Mouse (Mus musculus) adrenal gland, adult 10 weeks (tissue): Measurements from ENCODE around the gene Ciapin1. TPM values are rescaled to one million over a fixed set of nuclear protein-coding genes. Genes with fewer than 3 reads are reported as not detected.

ENCODE experiments used
- polyA plus RNA-seq: library from polyadenylated mRNA; stranded (reverse); fragments of 350-450 nt; fragmentation: Illumina TruSeq; extraction: RNeasy Lipid Tissue Mini Kit (QIAGEN cat#74804); gene quantifications from one replicate; pipeline ENCODE4 v1.2.3, GENCODE M21; 2014; ENCODE audit warnings: low read depth, low replicate concordance

The Ciapin1 gene
- polyA plus RNA-seq, result 6.9 TPM

DNA sequence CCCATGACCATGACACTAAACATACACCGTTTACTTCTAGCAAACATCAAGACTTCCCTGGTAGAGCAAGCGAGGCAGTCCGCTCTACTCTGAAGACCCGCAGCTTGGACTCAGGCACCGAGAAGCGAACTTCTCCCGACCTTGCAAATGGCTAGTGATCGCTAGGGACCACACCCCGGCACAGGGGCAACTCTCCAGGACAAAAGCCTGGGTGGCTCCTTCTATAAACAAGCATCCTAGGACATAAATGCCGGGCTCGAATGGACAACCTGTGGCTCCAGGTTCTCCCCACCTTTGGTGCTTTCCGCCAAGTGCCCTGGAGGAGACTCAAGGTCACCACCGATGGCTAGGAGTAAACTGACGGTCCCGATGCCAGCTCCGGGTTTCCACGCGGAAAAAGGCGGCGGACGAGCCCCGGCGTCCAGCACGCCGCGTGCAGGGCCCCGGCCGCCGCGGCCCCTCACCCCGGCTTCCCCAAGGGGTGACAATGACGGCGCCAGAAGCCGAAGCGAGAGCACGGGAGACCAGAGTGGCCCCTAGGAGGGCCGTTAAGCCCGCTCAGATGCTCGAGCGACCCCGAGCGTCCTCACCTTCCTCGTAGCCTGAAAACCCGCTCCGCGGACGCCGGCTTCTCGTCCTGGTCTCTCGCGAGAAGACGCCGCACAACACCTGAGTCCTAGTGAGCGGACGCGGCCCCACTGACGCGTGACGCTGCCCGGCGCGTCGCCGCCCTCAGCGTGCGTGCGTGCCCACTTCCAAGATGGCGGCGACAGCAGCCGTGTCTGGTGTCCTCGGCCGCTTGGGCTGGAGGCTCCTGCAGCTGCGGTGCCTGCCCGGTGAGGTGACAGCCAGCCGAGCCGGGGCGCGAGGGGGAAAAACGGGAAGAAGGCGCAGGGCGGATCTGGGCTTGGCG, at the start of gene Ciapin1, which contains the start of gene Coq9:
Gene Ciapin1 (minus strand): TSS at position 697 of the 913 bp plus-strand sequence.
Gene Coq9 (plus strand): TSS at position 660 of the 913 bp plus-strand sequence.

GRCm38 (mm10) chr8:94876197-94876730, 38.1 kb upstream of the Ciapin1 start, which contains the start of gene Dok4:
Gene Dok4, minus strand, starts transcription at chr8:94876330.

GRCm38 (mm10) chr8:94857346-94858173, 19.4 kb upstream of the Ciapin1 start, which contains the start of gene Polr2c:
Gene Polr2c, plus strand, starts transcription at chr8:94857450.

GRCm38 (mm10) chr8:94810153-94810552, 28.0 kb downstream of the Ciapin1 start, which contains the start of gene Ccl17:
Gene Ccl17, plus strand, starts transcription at chr8:94810453.

GRCm38 (mm10) chr8:94771941-94772670, 66.1 kb downstream of the Ciapin1 start, which contains the start of gene Cx3cl1:
Gene Cx3cl1, plus strand, starts transcription at chr8:94772009.

Other genes starting within 250 kb of the Ciapin1 start
- gene Rspry1, start 236.4 kb downstream of the Ciapin1 start, polyA plus RNA-seq, result 47.7 TPM
- gene Fam192a, start 236.4 kb downstream of the Ciapin1 start, polyA plus RNA-seq, result 66.5 TPM
- gene Arl2bp, start 171.8 kb downstream of the Ciapin1 start, polyA plus RNA-seq, result 303 TPM
- not detected for gene Pllp, start 142.1 kb downstream of the Ciapin1 start, polyA plus RNA-seq
- not detected for gene Ccl22, start 92.8 kb downstream of the Ciapin1 start, polyA plus RNA-seq
- 2.1 TPM for gene Cx3cl1, start 66.3 kb downstream of the Ciapin1 start, polyA plus RNA-seq
- gene Ccl17, start 27.9 kb downstream of the Ciapin1 start, polyA plus RNA-seq, result not detected
- 23.5 TPM for gene Coq9, start within 50 bp of the Ciapin1 start, polyA plus RNA-seq
- 6.4 TPM for gene Polr2c, start 19.1 kb upstream of the Ciapin1 start, polyA plus RNA-seq
- 1.5 TPM for gene Dok4, start 38.0 kb upstream of the Ciapin1 start, polyA plus RNA-seq
- gene Ccdc102a, start 79.7 kb upstream of the Ciapin1 start, polyA plus RNA-seq, result not detected
- not detected for gene Adgrg5, start 85.3 kb upstream of the Ciapin1 start, polyA plus RNA-seq
- gene Adgrg1, start 136.4 kb upstream of the Ciapin1 start, polyA plus RNA-seq, result 1.6 TPM
- gene Adgrg3, start 179.3 kb upstream of the Ciapin1 start, polyA plus RNA-seq, result 1.3 TPM
- gene Drc7, start 216.7 kb upstream of the Ciapin1 start, polyA plus RNA-seq, result not detected
- 0.29 TPM for gene Katnb1, start 242.8 kb upstream of the Ciapin1 start, polyA plus RNA-seq